Mouse (Mus musculus) lung, postnatal 0 days (tissue): ENCODE measurements around the gene Stag1. TPM values are rescaled to one million over a fixed set of nuclear protein-coding genes. Genes with fewer than 3 reads are reported as not detected.

Source experiments
- ATAC-seq: fragments of 200-750 bp; cut with Nextera tagmentation; 2 replicates; pipeline ENCODE4 v1.8.0; 2017; ENCODE audit warnings: moderate library complexity
- DNase-seq: peaks from one replicate; pipeline ENCODE4 v3.0.0-alpha.2; 2016; ENCODE audit warnings: low spot score
- H3K27ac ChIP-seq: fragments of 300-500 bp; sonication (generic); 2 replicates; pipeline ENCODE4 v1.5.1; 2014; ENCODE audit warnings: antibody characterized with exemption, mild to moderate bottlenecking, low read length, mixed read lengths
- H3K27me3 ChIP-seq: fragments of 300-500 bp; sonication (generic); replicated peaks from 2 replicates; pipeline ENCODE4 v1.6.1; 2014; ENCODE audit warnings: low read length, mixed read lengths; ENCODE audit not compliant: insufficient read depth
- H3K36me3 ChIP-seq: fragments of 300-500 bp; sonication (generic); 2 replicates; pipeline ENCODE4 v1.6.1; 2014; ENCODE audit warnings: low read length, mixed read lengths; ENCODE audit not compliant: insufficient read depth
- H3K4me1 ChIP-seq: fragments of 300-500 bp; sonication (generic); 2 replicates; pipeline ENCODE4 v1.6.1; 2014; ENCODE audit warnings: antibody characterized with exemption, low read depth, low read length, mixed read lengths; ENCODE audit not compliant: insufficient read depth
- H3K4me2 ChIP-seq: fragments of 300-500 bp; sonication (generic); replicated peaks from 2 replicates; pipeline ENCODE4 v1.6.1; 2014; ENCODE audit warnings: low read depth, mild to moderate bottlenecking, low read length, moderate library complexity, mixed read lengths
- H3K4me3 ChIP-seq: fragments of 300-500 bp; sonication (generic); 2 replicates; pipeline ENCODE4 v1.5.1; 2014; ENCODE audit warnings: low read depth, low read length
- H3K9ac ChIP-seq: fragments of 300-500 bp; sonication (generic); replicated peaks from 2 replicates; pipeline ENCODE4 v1.6.1; 2014; ENCODE audit warnings: low read depth, mild to moderate bottlenecking
- H3K9me3 ChIP-seq: fragments of 300-500 bp; sonication (generic); 2 replicates; pipeline ENCODE4 v1.6.1; 2016; ENCODE audit warnings: low read length, mixed read lengths
- CTCF ChIP-seq: IDR thresholded peaks from 2 replicates; pipeline ENCODE4 v1.5.1; 2016; ENCODE audit warnings: antibody characterized with exemption, mild to moderate bottlenecking
- EP300 ChIP-seq: IDR thresholded peaks from 2 replicates; pipeline ENCODE4 v1.6.1; 2016; ENCODE audit warnings: antibody characterized with exemption, mild to moderate bottlenecking, control low read depth
- WGBS: fragments of 180-500 bp; shearing (Covaris S2); extraction: QIAGEN DNeasy Blood & Tissue Kit; methylation state at CpG from one replicate; pipeline ENCODE4 v1.1.7; 2014; 5-methylcytosine and 5-hydroxymethylcytosine counted together
- polyA plus RNA-seq: library from polyadenylated mRNA; unstranded; fragments of >200 nt; fragmentation: Nextera tagmentation; extraction: Ambion mirVana; gene quantifications from 2 replicates; pipeline ENCODE4 v1.2.1, GENCODE M21; 2015

The Stag1 gene
- polyA plus RNA-seq, 1 experiment from 2014 or later: 38.1 TPM

DNA sequence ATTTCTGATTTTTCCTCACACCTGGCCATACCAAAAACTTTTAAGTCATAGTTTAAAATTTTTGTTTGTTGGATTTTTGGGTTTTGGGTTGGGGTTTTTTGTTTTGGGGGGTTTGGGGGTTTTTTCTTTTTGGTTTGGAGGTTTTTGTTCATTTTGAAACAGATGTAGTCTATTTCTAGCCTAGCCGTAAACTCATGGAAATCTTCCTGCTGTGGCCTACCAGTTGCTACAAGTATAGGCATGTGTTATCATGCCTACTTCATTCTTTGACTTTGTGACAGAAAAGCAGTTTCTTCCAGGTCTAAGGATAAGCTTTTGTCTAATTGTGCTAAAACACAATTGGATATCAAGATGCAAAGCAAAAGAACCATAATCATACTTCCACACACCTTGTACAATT lies 298.5 kb downstream of the Stag1 start:
- no peak overlapping the region for H3K4me2 ChIP-seq
- H3K27me3 ChIP-seq: no peaks in the 10 kb centered on the region
- H3K27ac ChIP-seq: no peak overlapping the region
- no peaks in the 10 kb centered on the region for H3K9me3 ChIP-seq
- 100% methylated on average over 1 of the region's 1 CpGs for WGBS
- H3K4me3 ChIP-seq: no peak overlapping the region
- peaks cover 6% of the 10 kb centered on the region; the same call in 1 of the 2 replicates for H3K36me3 ChIP-seq
- H3K9ac ChIP-seq: no peak overlapping the region
- H3K4me1 ChIP-seq: no peaks in the 10 kb centered on the region
- ATAC-seq: no peak
- DNase-seq: no peak
- TF ChIP-seq CTCF: no peak
- no peak for TF ChIP-seq EP300

DNA sequence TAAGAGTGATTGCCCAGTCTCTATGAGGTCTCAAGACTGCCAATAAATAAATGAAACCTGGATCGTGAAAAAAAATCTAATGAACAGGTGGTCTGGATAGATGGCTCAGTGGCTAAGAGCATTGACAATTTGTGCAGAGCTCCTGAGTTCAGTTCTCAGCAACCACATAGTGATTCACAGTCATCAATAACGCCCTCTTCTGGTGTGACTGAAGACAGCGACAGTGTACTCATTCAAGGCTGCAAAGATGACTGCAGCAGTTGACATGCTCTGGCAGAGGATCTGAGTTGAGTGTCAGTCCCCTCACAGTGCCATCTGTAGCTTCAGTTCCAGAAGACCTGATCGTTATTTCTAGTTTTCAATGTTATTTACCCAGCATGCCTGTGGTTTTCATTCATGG lies 300.4 kb downstream of the Stag1 start:
- peak; percentile 12; the same call in 1 of the 2 replicates for TF ChIP-seq CTCF
- no peak for TF ChIP-seq EP300
- WGBS: 82% methylated on average over 4 of the region's 4 CpGs
- ATAC-seq: no peak
- H3K27ac ChIP-seq: no peak overlapping the region
- no peak overlapping the region for H3K4me2 ChIP-seq
- H3K4me3 ChIP-seq: no peak overlapping the region
- H3K36me3 ChIP-seq: peaks cover 6% of the 10 kb centered on the region; the same call in 1 of the 2 replicates
- no peaks in the 10 kb centered on the region for H3K27me3 ChIP-seq
- no peak for DNase-seq
- H3K9me3 ChIP-seq: no peaks in the 10 kb centered on the region
- no peaks in the 10 kb centered on the region for H3K4me1 ChIP-seq
- H3K9ac ChIP-seq: no peak overlapping the region

DNA sequence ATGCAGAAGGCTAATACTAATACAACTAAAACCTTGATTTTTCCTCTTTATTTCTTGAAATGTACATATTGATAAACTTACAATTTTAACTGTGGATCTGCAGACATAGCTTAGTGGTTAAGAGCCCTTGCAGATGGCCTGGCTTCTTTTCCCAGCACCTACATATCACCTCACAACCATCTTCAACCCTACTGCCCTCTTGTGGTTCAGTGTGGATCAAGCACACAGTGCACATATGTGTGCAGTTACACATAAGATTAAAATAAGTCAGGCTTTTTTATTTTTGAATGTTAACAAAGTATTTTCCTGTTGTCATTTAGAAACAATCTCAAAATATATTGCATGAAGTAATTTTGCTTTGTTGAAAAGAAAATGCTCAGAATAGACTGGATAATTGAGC lies 312.8 kb downstream of the Stag1 start:
- H3K36me3 ChIP-seq: peaks cover 4% of the 10 kb centered on the region; the same call in 1 of the 2 replicates
- no peak for ATAC-seq
- H3K4me2 ChIP-seq: no peak overlapping the region
- no peaks in the 10 kb centered on the region for H3K9me3 ChIP-seq
- no peak overlapping the region for H3K9ac ChIP-seq
- no peaks in the 10 kb centered on the region for H3K4me1 ChIP-seq
- no peak overlapping the region for H3K4me3 ChIP-seq
- peak; percentile 22 for DNase-seq
- TF ChIP-seq CTCF: peak; percentile 59
- TF ChIP-seq EP300: no peak
- H3K27ac ChIP-seq: no peak overlapping the region
- H3K27me3 ChIP-seq: no peaks in the 10 kb centered on the region

DNA sequence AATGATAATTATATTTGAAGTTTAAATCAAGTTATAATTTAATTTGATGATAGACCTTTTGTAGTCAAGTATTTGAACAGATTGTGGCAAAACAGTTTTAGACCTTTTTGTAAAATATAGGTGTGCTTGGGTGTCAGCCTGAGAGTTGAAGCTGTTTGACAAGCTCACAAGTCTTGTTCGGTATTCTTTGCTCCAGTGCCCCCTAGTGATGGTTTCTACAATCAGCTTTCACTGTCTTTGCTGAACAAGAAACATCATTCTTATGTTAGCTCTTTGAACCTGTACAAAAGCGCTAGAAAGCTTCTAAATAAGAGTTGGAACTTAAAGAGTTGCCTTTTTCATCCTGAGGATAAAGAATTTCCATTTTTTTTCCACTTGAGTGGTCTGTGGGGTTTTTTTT lies 319.5 kb downstream of the Stag1 start:
- Histone ChIP-seq H3K27me3 (no peaks in the 10 kb centered on the region), H3K4me2 (no peak overlapping the region), H3K4me1 (no peaks in the 10 kb centered on the region), H3K27ac (no peak overlapping the region), H3K9ac (no peak overlapping the region), H3K36me3 (no peaks in the 10 kb centered on the region), H3K9me3 (no peaks in the 10 kb centered on the region), H3K4me3 (no peak overlapping the region)
- TF ChIP-seq EP300: no peak
- TF ChIP-seq CTCF: peak; percentile 75
- DNase-seq: peak; percentile 80
- WGBS: 39% methylated on average over 2 of the region's 2 CpGs
- no peak for ATAC-seq

DNA sequence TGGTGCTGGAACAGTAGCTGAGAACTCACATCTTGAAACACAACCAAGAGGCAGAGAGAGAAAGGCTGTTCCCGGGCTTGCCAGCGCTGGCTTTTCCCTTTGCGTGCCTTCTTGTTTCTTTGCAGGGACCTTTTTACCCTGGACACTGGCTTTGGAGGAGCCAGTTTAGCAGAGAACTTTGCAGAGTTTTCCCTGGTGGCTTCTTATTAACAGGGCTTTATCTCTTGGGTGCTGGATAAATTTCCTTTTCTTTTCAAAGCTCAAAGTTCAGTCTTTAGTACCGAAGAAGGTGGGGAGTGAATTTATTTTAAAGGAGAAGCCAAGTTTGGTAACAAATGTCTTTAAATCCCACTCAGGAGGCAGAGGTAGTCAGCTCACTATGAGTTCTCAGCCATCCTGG lies 329.0 kb downstream of the Stag1 start:
- Histone ChIP-seq H3K27ac (no peak overlapping the region), H3K27me3 (no peaks in the 10 kb centered on the region), H3K9me3 (no peaks in the 10 kb centered on the region), H3K4me3 (no peak overlapping the region), H3K4me2 (no peak overlapping the region), H3K36me3 (peaks cover under 1% of the 10 kb centered on the region; the same call in 1 of the 2 replicates), H3K9ac (no peak overlapping the region), H3K4me1 (no peaks in the 10 kb centered on the region)
- DNase-seq: no peak
- 96% methylated on average over 4 of the region's 4 CpGs for WGBS
- TF ChIP-seq CTCF (no peak), EP300 (no peak)
- no peak for ATAC-seq

DNA sequence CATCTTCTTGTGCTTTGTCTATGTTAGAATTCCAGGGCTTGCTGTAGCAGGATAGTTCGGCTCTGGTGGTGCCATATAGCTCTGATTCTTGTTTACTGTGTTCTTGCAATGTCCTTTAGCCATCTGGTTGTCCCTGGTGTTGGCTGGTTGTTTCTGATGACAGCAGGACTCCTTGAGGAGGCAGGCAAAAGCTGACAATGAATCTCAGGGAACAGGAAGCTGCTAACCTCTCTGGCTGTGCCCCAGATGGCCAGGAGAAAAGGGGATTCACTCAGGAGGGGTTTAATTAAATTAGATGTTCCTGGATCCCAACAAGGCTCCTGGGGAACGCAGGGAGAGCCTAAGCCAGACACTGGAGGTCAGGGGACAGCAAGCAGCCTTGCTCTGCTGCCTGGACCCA lies 344.4 kb downstream of the Stag1 start:
- Histone ChIP-seq H3K9me3 (no peaks in the 10 kb centered on the region), H3K4me2 (no peak overlapping the region), H3K4me3 (no peak overlapping the region), H3K9ac (no peak overlapping the region), H3K4me1 (no peaks in the 10 kb centered on the region), H3K27ac (no peak overlapping the region), H3K27me3 (no peaks in the 10 kb centered on the region), H3K36me3 (peaks cover 3% of the 10 kb centered on the region; the same call in 1 of the 2 replicates)
- DNase-seq: no peak
- 66% methylated on average over 2 of the region's 2 CpGs for WGBS
- ATAC-seq: no peak
- TF ChIP-seq EP300 (no peak), CTCF (no peak)
